Mouse (Mus musculus) heart, embryonic 10.5 days (tissue): ENCODE measurements around the gene Rxra. TPM values are rescaled to one million over a fixed set of nuclear protein-coding genes. Genes with fewer than 3 reads are reported as not detected.
A peak's percentile ranks its signal among the peaks of the same experiment; 100 is the strongest.

Source experiments
- DNase-seq: peaks from one replicate; pipeline ENCODE4 v3.0.0-alpha.2; 2017; ENCODE audit warnings: low spot score
- H3K27ac ChIP-seq: fragments of 300-500 bp; sonication (generic); 2 replicates; pipeline ENCODE4 v1.5.1; 2016; ENCODE audit warnings: mild to moderate bottlenecking
- H3K27me3 ChIP-seq: fragments of 300-500 bp; sonication (generic); 2 replicates; pipeline ENCODE4 v1.6.1; 2016; ENCODE audit warnings: mild to moderate bottlenecking; ENCODE audit not compliant: poor library complexity, insufficient read depth, severe bottlenecking
- H3K36me3 ChIP-seq: fragments of 300-500 bp; sonication (generic); 2 replicates; pipeline ENCODE4 v1.6.1; 2016; ENCODE audit warnings: mild to moderate bottlenecking, moderate library complexity
- H3K4me1 ChIP-seq: fragments of 300-500 bp; sonication (generic); 2 replicates; pipeline ENCODE4 v1.6.1; 2016; ENCODE audit warnings: mild to moderate bottlenecking
- H3K4me3 ChIP-seq: fragments of 300-500 bp; sonication (generic); 2 replicates; pipeline ENCODE4 v1.5.1; 2016; ENCODE audit warnings: mild to moderate bottlenecking, moderate library complexity
- H3K9me3 ChIP-seq: fragments of 300-500 bp; sonication (generic); 2 replicates; pipeline ENCODE4 v1.6.1; 2016; ENCODE audit warnings: mild to moderate bottlenecking, moderate library complexity
- WGBS: fragments of 180-500 bp; shearing (Covaris S2); methylation state at CpG from one replicate; pipeline ENCODE4 v1.1.7; 2016; 5-methylcytosine and 5-hydroxymethylcytosine counted together
- polyA plus RNA-seq: library from polyadenylated mRNA; unstranded; fragments of >200 nt; fragmentation: Nextera tagmentation; extraction: Ambion mirVana; gene quantifications from 2 replicates; pipeline ENCODE4 v1.2.1, GENCODE M21; 2016

Gene Rxra
- polyA plus RNA-seq, 1 experiment from 2014 or later = 8.0 TPM

- H3K27ac ChIP-seq = no peak overlapping the region
- H3K4me1 ChIP-seq = no peaks in the 10 kb centered on the region
- no peaks in the 10 kb centered on the region for H3K27me3 ChIP-seq
- no peaks in the 10 kb centered on the region for H3K36me3 ChIP-seq
- no peak overlapping the region for H3K4me3 ChIP-seq
- no peak for DNase-seq
- H3K9me3 ChIP-seq = no peaks in the 10 kb centered on the region
- WGBS = 89% methylated on average over 8 of the region's 8 CpGs
Observed at GRCm38 (mm10) chr2:27785363-27785762, 109.1 kb downstream of the Rxra start.

- H3K27me3 ChIP-seq = no peaks in the 10 kb centered on the region
- no peak overlapping the region for H3K4me3 ChIP-seq
- H3K36me3 ChIP-seq = no peaks in the 10 kb centered on the region
- no peak for DNase-seq
- WGBS = 76% methylated on average over 6 of the region's 6 CpGs
- H3K27ac ChIP-seq = no peak overlapping the region
- no peaks in the 10 kb centered on the region for H3K4me1 ChIP-seq
- no peaks in the 10 kb centered on the region for H3K9me3 ChIP-seq
Observed at GRCm38 (mm10) chr2:27785973-27786417, 109.8 kb downstream of the Rxra start.

- no peaks in the 10 kb centered on the region for H3K4me1 ChIP-seq
- no peaks in the 10 kb centered on the region for H3K36me3 ChIP-seq
- no peak overlapping the region for H3K4me3 ChIP-seq
- 76% methylated on average over 4 of the region's 4 CpGs for WGBS
- H3K9me3 ChIP-seq = no peaks in the 10 kb centered on the region
- no peak overlapping the region for H3K27ac ChIP-seq
- H3K27me3 ChIP-seq = no peaks in the 10 kb centered on the region
- no peak for DNase-seq
Observed at GRCm38 (mm10) chr2:27791571-27791970, 115.3 kb downstream of the Rxra start.

GRCm38 (mm10) chr2:27799018-27799417 is 122.8 kb downstream of the Rxra start:
- H3K27ac ChIP-seq = peak overlapping the region; percentile 79
- no peaks in the 10 kb centered on the region for H3K9me3 ChIP-seq
- H3K36me3 ChIP-seq = no peaks in the 10 kb centered on the region
- H3K27me3 ChIP-seq = no peaks in the 10 kb centered on the region
- WGBS = 13% methylated on average over 4 of the region's 4 CpGs
- no peak for DNase-seq
- no peak overlapping the region for H3K4me3 ChIP-seq
- peaks cover 25% of the 10 kb centered on the region for H3K4me1 ChIP-seq

GRCm38 (mm10) chr2:27801041-27801440 is 124.8 kb downstream of the Rxra start:
- Histone ChIP-seq H3K27ac (0 out of 2 replicates have a peak overlapping the region, but pooled peaks have one; percentile 22), H3K36me3 (no peaks in the 10 kb centered on the region), H3K9me3 (no peaks in the 10 kb centered on the region), H3K4me3 (no peak overlapping the region), H3K4me1 (peaks cover 30% of the 10 kb centered on the region), H3K27me3 (no peaks in the 10 kb centered on the region)
- DNase-seq = no peak
- WGBS = 86% methylated on average over 2 of the region's 2 CpGs

- no peak for DNase-seq
- 29% methylated on average over 9 of the region's 9 CpGs for WGBS
- H3K4me3 ChIP-seq = no peak overlapping the region
- peaks cover 30% of the 10 kb centered on the region for H3K4me1 ChIP-seq
- no peaks in the 10 kb centered on the region for H3K36me3 ChIP-seq
- H3K9me3 ChIP-seq = no peaks in the 10 kb centered on the region
- peak overlapping the region; percentile 65 for H3K27ac ChIP-seq
- H3K27me3 ChIP-seq = no peaks in the 10 kb centered on the region
Observed at GRCm38 (mm10) chr2:27802493-27802892, 126.3 kb downstream of the Rxra start.

GRCm38 (mm10) chr2:27806691-27807090 is 130.5 kb downstream of the Rxra start:
- Histone ChIP-seq H3K4me3 (no peak overlapping the region), H3K4me1 (peaks cover 26% of the 10 kb centered on the region), H3K36me3 (no peaks in the 10 kb centered on the region), H3K9me3 (no peaks in the 10 kb centered on the region), H3K27ac (no peak overlapping the region), H3K27me3 (no peaks in the 10 kb centered on the region)
- DNase-seq = no peak
- 91% methylated on average over 7 of the region's 7 CpGs for WGBS

- H3K4me1 ChIP-seq = peaks cover 21% of the 10 kb centered on the region
- WGBS = 86% methylated on average over 3 of the region's 3 CpGs
- no peak for DNase-seq
- H3K27ac ChIP-seq = no peak overlapping the region
- H3K36me3 ChIP-seq = no peaks in the 10 kb centered on the region
- no peaks in the 10 kb centered on the region for H3K9me3 ChIP-seq
- H3K4me3 ChIP-seq = no peak overlapping the region
- H3K27me3 ChIP-seq = no peaks in the 10 kb centered on the region
Observed at GRCm38 (mm10) chr2:27807684-27808083, 131.4 kb downstream of the Rxra start.

GRCm38 (mm10) chr2:27809897-27810296 is 133.7 kb downstream of the Rxra start:
- no peaks in the 10 kb centered on the region for H3K27me3 ChIP-seq
- no peak overlapping the region for H3K4me3 ChIP-seq
- H3K27ac ChIP-seq = no peak overlapping the region
- DNase-seq = no peak
- no peaks in the 10 kb centered on the region for H3K9me3 ChIP-seq
- no peaks in the 10 kb centered on the region for H3K36me3 ChIP-seq
- peaks cover 36% of the 10 kb centered on the region for H3K4me1 ChIP-seq
- whole genome bisulfite sequencing = 80% methylated on average over 4 of the region's 4 CpGs

Other genes with a start within 250 kb of the Rxra start
- 5.1 and 8.1 TPM in 2 replicates for gene Vav2, start 249.4 kb upstream of the Rxra start, polyA plus RNA-seq
- gene Brd3os, start 234.1 kb upstream of the Rxra start, polyA plus RNA-seq = 2.3 and 3.3 TPM in 2 replicates
- gene Brd3, start 168.8 kb upstream of the Rxra start, polyA plus RNA-seq = 90.5 and 135 TPM in 2 replicates
- gene Wdr5, start 161.3 kb upstream of the Rxra start, polyA plus RNA-seq = 44.3 and 57.8 TPM in 2 replicates
- 31.3 and 37.4 TPM in 2 replicates for gene Col5a1, start 210.0 kb downstream of the Rxra start, polyA plus RNA-seq